Mouse (Mus musculus): ENCODE results near the gene AC134908.4. TPM values are rescaled to one million over a fixed set of nuclear protein-coding genes. Genes with fewer than 3 reads are reported as not detected.
"Not testable (repeated sequence)": the region's sequence is repeated elsewhere in the genome, so short reads cannot be mapped to it uniquely, and the experiment has no call there.

AC134908.4 gene
- polyA plus RNA-seq, 2 experiments from 2014 or later, result not detected

DNA sequence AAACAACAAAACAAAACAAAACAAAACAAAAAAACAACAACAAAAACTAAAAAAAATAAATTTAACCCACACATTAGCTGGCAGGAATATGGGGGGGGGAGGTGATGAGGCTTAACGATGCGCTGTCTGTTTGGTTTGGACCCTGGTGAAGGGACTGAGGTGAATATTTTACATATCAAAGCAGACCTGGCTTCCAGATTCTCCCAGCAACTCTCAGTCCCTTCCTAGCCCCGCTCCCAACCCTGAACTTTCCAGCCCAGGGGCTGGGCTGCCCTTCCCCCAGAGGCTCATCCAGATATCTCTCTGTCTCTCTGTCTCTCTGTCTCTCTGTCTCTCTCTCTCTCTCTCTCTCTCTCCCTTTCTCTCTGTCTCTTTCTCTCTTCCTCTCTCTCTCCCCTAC is 32.9 kb downstream of the AC134908.4 start:
- no peak for ATAC-seq

DNA sequence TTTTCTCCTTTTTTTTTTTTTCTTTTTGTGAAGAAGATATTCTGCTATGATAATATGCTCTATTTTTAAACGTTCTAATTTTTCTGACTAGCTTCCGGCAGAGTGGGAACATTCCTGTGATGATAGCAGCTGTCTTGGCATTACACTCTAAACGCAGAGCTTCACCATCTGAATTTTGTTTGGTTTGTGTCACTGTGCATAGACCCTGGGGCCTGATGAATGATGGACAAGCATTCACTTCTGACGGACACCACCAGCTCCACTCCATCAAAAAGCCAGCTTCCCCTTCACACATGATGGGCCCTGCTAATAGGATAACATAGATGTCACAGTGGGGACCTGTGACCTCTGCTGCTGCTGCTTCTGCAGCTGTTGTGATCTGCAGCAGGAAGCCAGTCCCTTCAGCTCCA is 33.9 kb downstream of the AC134908.4 start:
- no peak for ATAC-seq

DNA sequence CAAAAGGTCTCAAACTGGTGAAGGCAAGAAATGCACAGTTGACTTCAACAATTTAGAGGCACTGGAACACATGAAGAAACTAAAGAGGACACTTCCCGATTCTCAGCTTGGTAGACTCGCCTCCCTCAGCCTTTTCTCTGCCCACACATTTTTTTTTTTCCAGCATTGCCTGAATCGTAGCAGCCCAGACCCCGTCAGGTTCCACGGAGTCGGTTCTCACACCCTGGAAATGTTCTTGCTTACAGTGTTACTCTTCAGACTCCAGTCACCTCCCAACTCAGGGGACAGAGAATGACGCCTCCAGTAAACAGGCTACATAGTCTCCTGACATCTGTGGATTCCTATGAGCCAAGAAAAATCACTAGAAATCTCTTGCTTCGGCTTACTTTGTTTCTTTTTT is 35.3 kb downstream of the AC134908.4 start:
- no peak for ATAC-seq

DNA sequence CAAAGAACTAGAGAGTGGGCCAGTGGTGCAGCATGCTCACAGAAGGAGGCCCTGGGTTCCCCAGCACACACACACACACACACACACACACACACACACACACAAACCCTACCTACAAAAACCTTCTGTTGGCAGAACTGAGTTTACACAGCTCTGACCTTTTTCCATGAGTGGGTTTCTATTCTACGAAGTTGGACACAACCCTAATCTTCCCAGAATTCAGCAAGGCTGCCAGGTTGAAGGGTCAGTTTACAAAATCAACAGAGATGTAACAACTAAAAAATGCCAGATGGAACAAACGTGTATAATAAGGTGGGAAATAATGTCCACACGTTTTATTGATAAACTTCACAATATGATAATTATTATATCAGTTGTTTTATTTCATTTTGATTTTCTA is 37.8 kb downstream of the AC134908.4 start:
- no peak for ATAC-seq

DNA sequence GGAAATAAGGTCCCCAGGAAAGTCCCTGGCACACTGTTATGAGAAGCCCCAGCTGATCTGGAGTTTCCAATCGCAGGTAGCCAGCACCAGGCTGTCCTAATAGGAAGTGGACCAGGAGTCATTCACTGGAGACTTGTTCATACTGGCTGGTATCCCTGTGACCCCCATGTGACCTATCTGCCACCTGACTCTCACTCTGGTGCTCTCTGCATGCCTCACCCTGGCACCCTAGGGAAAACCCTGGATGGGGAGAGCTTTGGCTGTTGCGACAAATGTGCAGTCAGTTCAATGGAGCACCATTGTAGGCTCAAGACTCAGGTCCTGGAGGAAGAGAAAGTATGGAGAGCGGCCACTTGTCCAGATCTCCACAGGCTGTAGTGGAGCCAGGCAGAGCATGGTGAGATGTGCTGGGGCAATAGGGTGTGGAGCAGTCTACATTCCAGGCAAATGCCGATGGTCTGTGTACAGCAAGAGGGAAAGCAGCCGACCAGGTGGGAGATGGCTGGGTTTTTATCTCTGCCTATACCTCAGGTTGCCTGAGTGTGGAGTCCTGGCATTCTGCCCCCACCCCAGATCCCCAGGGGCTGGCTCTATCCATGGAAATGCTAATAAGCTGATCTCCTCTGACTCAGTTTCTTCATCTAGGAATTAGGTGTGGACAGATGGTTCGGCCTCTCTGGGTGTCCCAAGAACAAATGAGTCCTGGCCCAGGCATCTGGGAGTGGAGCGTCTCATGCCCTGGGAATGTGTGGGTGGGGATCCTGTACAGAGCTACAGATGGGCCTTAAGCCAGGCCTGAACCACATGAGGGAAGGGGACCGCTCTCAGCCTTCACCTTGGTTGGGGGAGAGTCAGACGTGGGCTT is 38.8 kb downstream of the AC134908.4 start:
- ATAC-seq, result no peak

DNA sequence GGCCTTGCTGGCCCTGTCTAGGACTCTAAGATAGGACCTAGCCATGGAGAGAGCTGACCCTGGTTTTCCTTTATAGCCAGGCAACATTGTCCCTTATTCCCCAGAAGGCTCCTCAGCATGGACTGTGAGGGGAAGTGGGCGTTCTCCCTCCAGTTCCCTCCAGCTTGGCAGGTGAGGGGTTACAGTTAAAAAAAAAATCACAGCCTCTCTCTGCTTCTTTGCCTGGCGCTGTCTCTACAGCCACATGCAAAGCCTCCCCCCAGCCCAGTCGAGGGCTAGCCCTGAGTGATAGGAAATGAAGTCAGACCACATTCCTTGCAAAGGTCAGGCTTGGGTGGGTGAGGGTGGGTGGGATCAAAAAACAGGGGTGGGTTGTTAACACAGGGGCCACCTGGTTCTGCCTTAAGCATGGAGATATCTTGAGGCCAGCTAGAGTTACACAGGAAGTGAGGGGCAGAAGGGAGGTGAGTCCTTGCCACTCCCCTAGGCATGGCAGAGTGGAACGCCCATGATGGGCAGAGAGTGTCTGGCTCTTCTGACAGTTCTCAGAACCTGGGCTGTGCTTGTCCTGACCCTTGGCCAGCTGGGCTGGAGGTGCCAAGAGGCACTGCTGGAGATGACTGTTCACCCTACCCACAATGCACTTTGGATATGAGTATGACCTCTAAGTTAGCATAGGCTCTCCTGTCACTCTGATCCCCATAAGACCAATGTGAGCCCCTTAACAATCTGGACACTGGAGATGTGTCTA is 39.7 kb downstream of the AC134908.4 start:
- no peak for ATAC-seq

DNA sequence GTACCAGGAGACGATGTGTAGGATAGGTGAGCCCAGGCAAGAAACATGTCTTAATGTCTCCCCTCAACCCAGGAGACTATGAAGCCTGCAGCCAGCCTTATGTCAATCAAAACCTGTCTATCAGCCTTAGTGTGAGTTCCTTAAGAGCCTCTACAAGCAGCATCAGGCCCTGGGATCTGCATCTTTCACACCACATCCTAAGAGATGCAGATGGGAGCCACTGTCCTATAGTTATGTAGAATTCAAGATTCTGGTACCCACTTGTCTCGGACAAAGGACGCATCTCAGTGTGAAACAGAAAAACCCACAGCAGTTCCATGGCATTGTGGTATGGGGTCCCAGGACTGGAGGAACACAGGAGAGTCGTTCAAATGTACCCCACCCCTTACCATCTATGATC is 40.4 kb downstream of the AC134908.4 start:
- ATAC-seq, result no peak

DNA sequence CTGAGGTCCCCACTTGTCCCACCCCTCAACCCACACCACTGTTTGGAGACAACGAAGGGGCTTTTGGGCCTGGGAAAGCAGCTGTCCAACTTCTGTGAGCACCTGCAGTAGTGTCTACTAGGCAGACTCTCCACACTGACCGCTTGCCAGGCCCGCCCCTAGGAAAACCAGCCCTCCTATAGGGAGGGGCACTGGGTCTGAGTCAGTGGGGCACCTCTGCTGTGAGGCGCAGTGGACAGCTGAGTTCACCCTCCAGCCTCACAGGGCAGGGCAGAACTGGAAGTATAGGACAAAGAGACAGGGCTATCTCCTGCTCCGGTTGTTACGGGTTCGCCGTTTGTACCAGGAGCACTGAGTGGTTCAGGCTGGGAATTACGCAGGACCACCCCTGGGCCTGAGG is 41.2 kb downstream of the AC134908.4 start, which contains the start of gene Msln:
Gene Msln, minus strand, starts transcription at position 138 of the 400 bp plus-strand sequence.
- no peak for ATAC-seq

DNA sequence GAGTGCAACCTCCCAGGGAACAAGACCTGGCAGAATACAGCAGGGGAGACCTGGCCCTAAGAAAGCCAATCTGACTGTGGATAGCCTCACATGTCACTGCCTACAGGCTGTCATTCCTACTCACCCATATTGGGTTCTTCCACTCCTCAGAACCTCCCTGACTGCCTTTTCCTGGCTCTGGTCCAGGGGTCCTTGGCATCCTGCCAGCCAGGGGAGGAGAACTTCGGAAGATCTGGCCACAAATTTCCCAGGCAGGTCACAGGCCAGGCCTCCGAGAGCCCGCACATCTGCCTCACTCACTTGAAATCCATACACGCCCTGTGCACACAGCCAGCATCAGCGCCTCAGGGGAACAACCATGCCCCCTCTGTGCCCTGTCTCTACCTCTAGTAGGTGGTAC is 44.0 kb downstream of the AC134908.4 start:
- no peak for ATAC-seq

DNA sequence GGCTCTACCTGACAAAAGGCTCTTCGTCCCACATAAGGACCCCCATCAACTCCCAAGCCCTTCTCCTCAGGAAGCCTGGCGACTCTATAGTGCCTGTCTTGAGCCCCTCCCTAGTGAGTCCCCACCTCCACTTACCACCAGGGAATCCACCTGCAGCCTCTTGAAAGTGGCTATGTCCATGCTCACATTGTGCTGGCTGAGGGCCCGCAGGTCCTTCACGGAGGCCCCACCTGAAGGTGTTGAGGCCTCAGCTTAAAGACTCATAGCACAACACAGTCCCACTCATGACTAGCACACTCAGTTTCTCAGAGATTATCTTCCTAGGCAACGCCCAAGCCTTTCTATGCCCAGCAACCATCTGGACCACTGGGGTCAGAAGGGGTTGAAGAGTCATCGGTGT is 46.1 kb downstream of the AC134908.4 start:
- ATAC-seq, result no peak

DNA sequence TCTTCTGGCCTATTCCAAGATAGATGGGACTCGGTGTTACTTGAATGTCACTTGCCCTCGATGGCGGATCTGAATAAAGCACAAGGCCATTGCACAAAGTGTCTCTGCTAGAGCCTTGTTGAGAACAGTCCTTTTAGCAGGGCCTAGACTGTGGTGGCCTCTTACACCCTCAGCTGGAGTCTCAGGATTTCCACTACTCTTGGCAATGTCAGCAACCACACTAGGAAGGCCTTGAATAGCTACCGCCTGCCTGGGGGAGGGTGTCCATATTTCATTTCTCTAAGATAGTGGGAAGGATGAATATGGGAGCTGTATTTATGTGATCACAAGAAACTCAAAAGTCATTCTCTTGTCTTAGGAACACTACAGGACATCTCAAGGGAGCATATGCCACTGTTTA is 47.2 kb downstream of the AC134908.4 start:
- no peak for ATAC-seq

DNA sequence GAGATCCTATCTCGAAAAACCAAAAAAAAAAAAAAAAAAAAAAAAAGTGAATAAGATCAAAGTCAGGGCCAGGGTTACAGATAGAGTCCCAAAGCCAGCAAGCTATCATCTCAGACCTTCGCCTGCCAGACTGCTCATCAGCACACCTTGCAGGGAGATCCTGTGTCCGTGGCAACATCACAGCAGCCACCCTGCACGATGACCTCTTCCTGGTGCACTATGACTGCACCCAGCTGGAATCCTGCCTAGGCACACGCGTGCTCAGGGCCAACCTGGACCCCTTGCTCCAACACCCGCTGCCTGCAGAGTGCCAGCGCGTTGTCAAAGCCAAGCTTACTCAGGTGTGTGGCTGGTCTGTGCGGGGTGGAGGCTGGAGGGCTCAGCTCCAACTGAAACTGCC is 51.1 kb downstream of the AC134908.4 start:
- no peak for ATAC-seq

DNA sequence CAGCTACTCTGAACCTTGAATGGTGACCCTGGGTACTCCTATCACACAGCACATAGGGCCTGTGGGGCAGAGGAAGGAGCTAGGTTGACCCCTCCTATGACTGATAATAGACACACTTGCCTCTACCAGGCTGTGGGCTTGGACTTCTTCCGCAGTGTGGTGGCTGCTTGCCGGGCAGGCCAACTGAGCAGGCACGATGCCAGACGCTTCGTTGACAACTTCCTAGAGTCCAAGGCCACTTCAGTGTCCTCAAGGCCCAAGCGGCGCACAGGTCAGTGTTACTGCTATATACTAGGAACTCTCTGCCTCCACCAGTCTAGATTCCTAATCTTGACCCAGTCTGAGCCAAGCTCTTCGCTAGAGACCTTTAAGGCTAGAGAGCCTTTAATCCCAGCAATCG is 51.6 kb downstream of the AC134908.4 start:
- no peak for ATAC-seq

DNA sequence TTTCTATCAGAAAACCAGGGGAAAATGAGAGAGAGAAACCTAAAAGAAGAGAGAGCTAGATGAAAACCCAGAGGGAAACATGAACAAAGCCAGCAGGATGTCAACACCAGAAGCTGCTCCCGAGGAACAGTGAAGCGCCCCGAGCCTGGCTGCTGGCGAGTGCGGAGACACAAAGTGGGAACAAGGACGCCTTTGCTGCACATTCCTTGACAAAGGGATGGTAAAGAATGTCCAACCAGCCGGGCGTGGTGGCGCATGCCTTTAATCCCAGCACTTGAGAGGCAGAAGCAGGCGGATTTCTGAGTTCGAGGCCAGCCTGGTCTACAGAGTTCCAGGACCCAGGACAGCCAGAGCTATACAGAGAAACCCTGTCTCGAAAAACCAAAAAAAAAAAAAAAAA is 54.0 kb downstream of the AC134908.4 start:
- ATAC-seq, result not testable (repeated sequence)

Other genes starting within 250 kb of the AC134908.4 start
- under 1 TPM in 1 of 2 experiments, not detected in 1; 0.25 TPM for gene Sox8, start 225.0 kb downstream of the AC134908.4 start, polyA plus RNA-seq (2017; shearing (Covaris generic))
- gene Lmf1, start 216.6 kb downstream of the AC134908.4 start, polyA plus RNA-seq (2017; shearing (Covaris generic)), result 10 to 100 TPM; 12.1 to 16.7 TPM
- gene Gng13, start 78.5 kb downstream of the AC134908.4 start, polyA plus RNA-seq (2017; shearing (Covaris generic)), result not detected
- 1 to 10 TPM; 4.0 to 6.7 TPM for gene Chtf18, start 68.2 kb downstream of the AC134908.4 start, polyA plus RNA-seq (2017; shearing (Covaris generic))
- 10 to 100 TPM in 1 of 2 experiments, 1 to 10 TPM in 1; 9.3 to 10.3 TPM for gene Rpusd1, start 68.0 kb downstream of the AC134908.4 start, polyA plus RNA-seq (2017; shearing (Covaris generic))
- gene Mslnl, start 59.6 kb downstream of the AC134908.4 start, polyA plus RNA-seq (2017; shearing (Covaris generic)), result under 1 TPM in 1 of 2 experiments, not detected in 1; 0.18 TPM
- gene Msln, start 41.3 kb downstream of the AC134908.4 start, polyA plus RNA-seq (2017; shearing (Covaris generic)), result not detected
- gene Narfl, start 21.9 kb downstream of the AC134908.4 start, polyA plus RNA-seq (2017; shearing (Covaris generic)), result 10 to 100 TPM; 15.6 to 20.9 TPM
- 10 to 100 TPM; 27.2 to 30.3 TPM for gene Haghl, start 10.0 kb downstream of the AC134908.4 start, polyA plus RNA-seq (2017; shearing (Covaris generic))
- gene Ccdc78, start 9.1 kb downstream of the AC134908.4 start, polyA plus RNA-seq (2017; shearing (Covaris generic)), result under 1 TPM in 1 of 2 experiments, not detected in 1; 0.62 TPM
- gene Fam173a, start 2.8 kb downstream of the AC134908.4 start, polyA plus RNA-seq (2017; shearing (Covaris generic)), result 100 to 1,000 TPM; 196 to 238 TPM
- 1 to 10 TPM; 2.2 to 4.6 TPM for gene Metrn, start 1.5 kb upstream of the AC134908.4 start, polyA plus RNA-seq (2017; shearing (Covaris generic))
- gene Fbxl16, start 13.4 kb upstream of the AC134908.4 start, polyA plus RNA-seq (2017; shearing (Covaris generic)), result under 1 TPM in 1 of 2 experiments, not detected in 1; 0.16 TPM
- 10 to 100 TPM; 11.9 to 17.9 TPM for gene Wdr24, start 28.0 kb upstream of the AC134908.4 start, polyA plus RNA-seq (2017; shearing (Covaris generic))
- gene Jmjd8, start 33.2 kb upstream of the AC134908.4 start, polyA plus RNA-seq (2017; shearing (Covaris generic)), result 10 to 100 TPM; 11.4 to 21.9 TPM
- gene Stub1, start 37.7 kb upstream of the AC134908.4 start, polyA plus RNA-seq (2017; shearing (Covaris generic)), result 10 to 100 TPM; 68.3 to 85.7 TPM
- gene Rhbdl1, start 41.6 kb upstream of the AC134908.4 start, polyA plus RNA-seq (2017; shearing (Covaris generic)), result 1 to 10 TPM in 1 of 2 experiments, not detected in 1; 1.1 TPM
- 1 to 10 TPM in 1 of 2 experiments, not detected in 1; 1.1 TPM for gene Gm20683, start 46.1 kb upstream of the AC134908.4 start, polyA plus RNA-seq (2017; shearing (Covaris generic))
- 10 to 100 TPM; 18.4 to 29.8 TPM for gene Rhot2, start 49.2 kb upstream of the AC134908.4 start, polyA plus RNA-seq (2017; shearing (Covaris generic))
- 1 to 10 TPM; 3.8 to 8.3 TPM for gene Wdr90, start 65.8 kb upstream of the AC134908.4 start, polyA plus RNA-seq (2017; shearing (Covaris generic))
- gene Mcrip2, start 73.1 kb upstream of the AC134908.4 start, polyA plus RNA-seq (2017; shearing (Covaris generic)), result 1 to 10 TPM; 2.2 to 6.9 TPM
- gene Mettl26, start 79.4 kb upstream of the AC134908.4 start, polyA plus RNA-seq (2017; shearing (Covaris generic)), result 100 to 1,000 TPM in 1 of 2 experiments, 10 to 100 TPM in 1; 88.3 to 119 TPM
- under 1 TPM; 0.48 to 0.82 TPM for gene Wfikkn1, start 85.2 kb upstream of the AC134908.4 start, polyA plus RNA-seq (2017; shearing (Covaris generic))
- gene Rab40c, start 124.1 kb upstream of the AC134908.4 start, polyA plus RNA-seq (2017; shearing (Covaris generic)), result 1 to 10 TPM; 5.1 to 5.6 TPM
- gene Pigq, start 149.3 kb upstream of the AC134908.4 start, polyA plus RNA-seq (2017; shearing (Covaris generic)), result 10 to 100 TPM; 19.0 to 26.6 TPM
- gene Nhlrc4, start 149.3 kb upstream of the AC134908.4 start, polyA plus RNA-seq (2017; shearing (Covaris generic)), result not detected
- not detected for gene A930017K11Rik, start 156.9 kb upstream of the AC134908.4 start, polyA plus RNA-seq (2017; shearing (Covaris generic))
- 1 to 10 TPM; 5.2 to 7.1 TPM for gene Capn15, start 190.1 kb upstream of the AC134908.4 start, polyA plus RNA-seq (2017; shearing (Covaris generic))